Mouse (Mus musculus): ENCODE measurements around the gene Rbm44.

DNA sequence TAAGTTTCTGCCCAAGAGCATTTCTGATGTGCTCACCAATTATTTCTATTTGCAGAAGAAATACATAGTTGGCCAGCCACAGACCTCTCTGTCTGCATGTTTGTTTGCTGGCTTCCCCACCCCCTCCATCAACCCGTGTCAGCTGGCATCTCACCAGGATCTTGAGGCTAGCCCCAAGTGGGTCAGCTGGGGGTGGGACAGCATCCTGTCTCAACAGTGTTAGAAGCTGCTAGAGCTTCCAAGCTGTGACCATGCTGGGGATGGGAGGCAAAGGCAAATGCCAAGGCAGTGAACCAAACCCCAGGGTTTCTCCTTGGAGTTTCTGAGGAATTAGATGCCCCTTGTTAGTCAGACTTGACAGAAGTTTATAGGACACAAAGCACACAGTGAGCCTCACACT is 71.1 kb downstream of the Rbm44 start:
- no peak for TF ChIP-seq POLR2AphosphoS5 (IDR thresholded peaks at IDR 0.05; ENCODE audit: borderline replicate concordance, low read depth, low read length)
- no peak for TF ChIP-seq EP300 (IDR thresholded peaks at IDR 0.05; ENCODE audit: low read depth in 1 of 2, low read length in 2 of 2)
- TF ChIP-seq CTCF (IDR thresholded peaks at IDR 0.05 in 2 of 3, conservative IDR thresholded peaks at IDR 0.05 in 1 of 3; ENCODE audit: control insufficient read depth in 1 of 3, insufficient read depth in 1 of 3, low read depth in 2 of 3, low read length in 3 of 3, poor library complexity in 1 of 3, severe bottlenecking in 1 of 3), result no peak
- TF ChIP-seq USF1 (IDR thresholded peaks at IDR 0.05; ENCODE audit: low read depth, low read length), result no peak
- TF ChIP-seq ZNF384 (IDR thresholded peaks at IDR 0.05; ENCODE audit: low read depth, low read length), result no peak
- TF ChIP-seq ELF1 (IDR thresholded peaks at IDR 0.05; ENCODE audit: low read depth, low read length), result no peak
- TF ChIP-seq RAD21 (IDR thresholded peaks at IDR 0.05; ENCODE audit: low read depth, low read length), result no peak
- TF ChIP-seq SIN3A (IDR thresholded peaks at IDR 0.05; ENCODE audit: low read length), result no peak
- no peak for TF ChIP-seq JUND (IDR thresholded peaks at IDR 0.05; ENCODE audit: low read depth, low read length)
- no peak for TF ChIP-seq TBP (IDR thresholded peaks at IDR 0.05; ENCODE audit: low read depth, low read length)
- TF ChIP-seq POLR2A (IDR thresholded peaks at IDR 0.05; ENCODE audit: control insufficient read depth in 1 of 2, insufficient read depth in 1 of 2, low read depth in 1 of 2, low read length in 2 of 2, poor library complexity in 1 of 2), result no peak
- no peak for TF ChIP-seq MAX (IDR thresholded peaks at IDR 0.05; ENCODE audit: low read length)
- TF ChIP-seq TCF12 (IDR thresholded peaks at IDR 0.05; ENCODE audit: low read depth, low read length), result no peak
- no peak for TF ChIP-seq NELFE (IDR thresholded peaks at IDR 0.05; ENCODE audit: low read depth, low read length)
